Mouse (Mus musculus): Measurements from ENCODE around the gene Ctcfl.

The Ctcfl gene

DNA sequence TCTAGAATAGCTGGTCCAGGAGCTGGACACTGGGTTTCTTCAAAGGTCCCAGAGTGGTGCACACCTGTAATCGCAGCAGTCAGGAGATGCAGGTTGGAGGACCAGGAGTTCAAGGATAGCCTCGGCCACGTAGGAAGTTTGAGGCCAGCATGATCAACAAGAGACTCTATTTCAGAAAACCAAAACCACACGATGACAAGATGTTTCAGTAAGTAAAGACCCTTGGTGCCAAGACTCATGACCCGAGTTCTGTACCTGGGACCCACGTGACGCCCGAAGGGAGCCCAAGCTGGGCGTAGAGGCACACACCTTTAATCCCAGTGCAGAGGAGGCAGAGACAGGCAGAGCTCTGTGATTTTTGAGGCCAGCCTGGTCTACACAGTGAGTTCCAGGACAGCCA, 36.2 kb downstream of the Ctcfl start:
- no peak for DNase-seq (ENCODE audit: low read depth)

- DNase-seq (ENCODE audit: low read depth) = no peak
Measured at GRCm38 (mm10) chr2:173082706-173083105, 36.6 kb downstream of the Ctcfl start.

GRCm38 (mm10) chr2:173080785-173081241, 38.5 kb downstream of the Ctcfl start:
- peak; percentile 54 for DNase-seq (ENCODE audit: low read depth)

DNA sequence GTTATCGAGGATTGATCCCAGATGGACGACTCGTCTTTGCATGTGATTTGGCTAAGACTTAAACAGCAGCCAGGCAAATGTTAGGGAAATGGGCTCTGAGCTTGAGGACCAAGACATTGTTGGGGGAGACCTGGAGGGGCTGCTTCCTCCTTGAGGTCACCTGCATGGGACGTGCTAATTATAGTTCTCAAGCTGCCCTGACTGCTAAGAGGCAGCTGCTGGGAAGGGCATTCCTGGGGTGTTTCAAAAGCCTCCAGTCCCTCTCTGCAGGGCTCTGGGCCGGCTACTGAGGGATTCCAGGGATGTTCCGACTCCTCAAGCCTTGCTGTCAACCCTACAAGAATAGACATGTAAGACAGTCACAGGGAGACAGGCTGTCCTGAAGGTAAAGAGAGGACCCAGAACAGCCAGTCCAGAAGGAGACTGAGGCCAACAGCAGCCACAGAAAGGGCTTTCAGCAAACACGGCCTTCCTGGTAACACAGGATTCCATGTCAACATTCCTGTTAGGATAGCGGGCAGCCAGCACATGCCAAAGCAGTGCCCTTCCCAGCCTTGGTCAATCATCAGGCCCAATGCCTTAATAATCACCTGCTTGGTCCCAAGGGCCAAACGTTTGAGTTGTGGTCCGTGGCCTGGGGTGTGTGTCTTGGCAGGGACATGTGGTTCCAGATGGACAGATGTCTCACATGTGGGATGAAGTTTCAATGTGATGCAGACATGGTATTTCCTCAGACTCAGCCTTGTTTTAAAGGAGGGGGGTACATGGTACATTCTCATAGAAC, 39.4 kb downstream of the Ctcfl start:
- DNase-seq (ENCODE audit: low read depth) = no peak

- DNase-seq (ENCODE audit: low read depth) = no peak
Measured at GRCm38 (mm10) chr2:173076921-173077320, 42.4 kb downstream of the Ctcfl start.

- DNase-seq (ENCODE audit: low read depth) = no peak
Measured at GRCm38 (mm10) chr2:173073666-173074065, 45.7 kb downstream of the Ctcfl start.

- no peak for DNase-seq (ENCODE audit: low read depth)
Measured at GRCm38 (mm10) chr2:173072948-173073347, 46.4 kb downstream of the Ctcfl start.

DNA sequence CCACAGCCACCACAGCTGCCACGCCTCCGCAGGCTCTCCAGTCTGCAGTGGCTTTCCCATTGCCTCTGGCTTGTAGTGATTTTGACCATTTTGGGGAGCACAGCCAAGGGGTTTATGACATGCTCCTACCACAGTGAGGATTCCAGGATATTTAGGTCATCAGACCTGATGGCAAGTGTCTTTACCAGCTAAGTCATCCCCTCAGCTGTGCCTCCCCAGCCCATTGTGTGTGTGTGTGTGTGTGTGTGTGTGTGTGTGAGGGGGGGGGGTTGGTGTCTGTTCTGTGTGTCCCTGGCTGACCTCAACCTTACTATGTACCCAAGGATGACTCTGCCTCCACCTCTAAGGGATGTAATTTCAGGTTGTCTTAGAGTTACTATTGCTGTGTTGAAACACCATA, 54.5 kb downstream of the Ctcfl start:
- DNase-seq (ENCODE audit: low read depth) = no peak

DNA sequence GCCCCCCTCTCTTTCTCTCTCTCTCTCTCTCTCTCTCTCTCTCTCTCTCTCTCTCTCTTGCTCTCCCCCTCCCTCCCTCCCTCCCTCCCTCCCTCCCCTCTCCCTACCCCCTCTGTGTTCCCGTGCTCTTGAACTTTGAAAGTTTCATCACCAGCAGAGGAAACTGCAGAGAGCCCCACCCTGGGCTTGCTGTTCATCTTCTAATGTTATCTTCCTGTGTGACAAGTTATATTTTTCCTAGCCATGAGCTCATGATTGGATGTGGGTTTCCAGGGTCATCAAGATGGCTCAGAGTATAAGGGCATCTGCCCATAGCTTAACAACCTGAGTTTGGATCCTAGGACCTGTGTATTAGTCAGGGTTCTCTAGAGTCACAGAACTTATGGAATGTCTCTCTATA, 56.1 kb downstream of the Ctcfl start:
- no peak for DNase-seq (ENCODE audit: low read depth)

GRCm38 (mm10) chr2:173061443-173062351, 57.6 kb downstream of the Ctcfl start:
- DNase-seq (ENCODE audit: low read depth) = no peak

GRCm38 (mm10) chr2:173060450-173060849, 58.9 kb downstream of the Ctcfl start:
- no peak for DNase-seq (ENCODE audit: low read depth)

DNA sequence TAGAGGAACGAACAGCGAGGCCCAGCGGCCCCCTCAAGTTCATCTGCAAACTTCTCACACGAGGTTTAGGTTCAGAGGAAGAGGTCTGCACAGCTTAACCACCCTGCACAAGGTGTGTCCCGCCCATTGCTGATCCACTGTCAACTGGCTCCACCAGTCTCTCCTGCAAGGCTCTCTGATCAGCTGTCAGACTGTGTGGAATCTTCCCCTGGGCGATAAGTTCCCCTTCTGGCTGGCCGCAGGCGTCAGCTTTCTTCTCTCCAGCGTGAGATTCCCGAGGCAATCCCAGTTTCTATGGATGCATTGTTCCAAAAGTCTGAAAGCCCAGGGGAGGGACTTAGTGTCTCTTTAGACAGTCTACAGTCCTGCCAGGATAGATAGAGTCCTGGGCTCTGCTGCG, 61.1 kb downstream of the Ctcfl start:
- DNase-seq (ENCODE audit: low read depth) = no peak

DNA sequence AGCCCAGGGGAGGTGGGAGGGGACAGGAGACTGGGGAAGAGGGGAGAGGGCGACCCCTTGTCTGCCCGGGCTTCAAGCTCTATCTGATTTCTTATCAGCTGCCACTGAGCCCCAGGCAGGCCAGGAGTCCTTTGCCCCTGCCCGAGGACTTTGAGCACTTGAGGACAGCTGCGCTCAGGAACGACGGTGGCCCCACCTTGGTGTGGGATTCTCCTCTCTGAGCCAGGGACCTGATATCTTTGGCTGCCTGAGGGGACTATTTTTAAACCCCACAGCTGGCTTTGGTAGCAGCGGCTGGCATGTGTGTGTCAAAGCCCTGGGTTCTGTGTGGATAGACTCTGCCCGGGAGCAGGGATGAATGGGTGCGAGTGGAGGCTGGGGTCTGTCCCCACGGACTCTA, 61.7 kb downstream of the Ctcfl start:
- no peak for DNase-seq (ENCODE audit: low read depth)

DNA sequence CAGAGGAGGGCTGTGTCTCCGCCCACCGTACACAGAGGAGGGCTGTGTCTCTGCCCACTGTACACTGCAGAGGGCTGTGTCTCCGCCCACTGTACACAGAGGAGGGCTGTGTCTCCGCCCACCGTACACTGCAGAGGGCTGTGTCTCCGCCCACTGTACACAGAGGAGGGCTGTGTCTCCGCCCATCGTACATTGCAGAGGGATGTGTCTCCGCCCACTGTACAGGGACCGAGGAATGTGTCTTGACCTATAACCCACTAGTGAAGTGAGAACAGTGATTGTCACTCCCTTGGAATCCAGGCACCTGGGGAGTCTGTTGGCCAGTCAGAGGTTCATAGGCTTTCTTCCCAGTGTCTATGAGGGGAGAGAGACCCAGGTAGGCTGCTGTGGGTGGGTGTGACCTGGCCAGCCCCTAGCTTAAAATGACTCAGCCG, 62.4 kb downstream of the Ctcfl start:
- no peak for DNase-seq (ENCODE audit: low read depth)

- no peak for DNase-seq (ENCODE audit: low read depth)
Measured at GRCm38 (mm10) chr2:173056303-173056881, 62.9 kb downstream of the Ctcfl start.

GRCm38 (mm10) chr2:173053846-173054245, 65.5 kb downstream of the Ctcfl start:
- DNase-seq (ENCODE audit: low read depth) = no peak

DNA sequence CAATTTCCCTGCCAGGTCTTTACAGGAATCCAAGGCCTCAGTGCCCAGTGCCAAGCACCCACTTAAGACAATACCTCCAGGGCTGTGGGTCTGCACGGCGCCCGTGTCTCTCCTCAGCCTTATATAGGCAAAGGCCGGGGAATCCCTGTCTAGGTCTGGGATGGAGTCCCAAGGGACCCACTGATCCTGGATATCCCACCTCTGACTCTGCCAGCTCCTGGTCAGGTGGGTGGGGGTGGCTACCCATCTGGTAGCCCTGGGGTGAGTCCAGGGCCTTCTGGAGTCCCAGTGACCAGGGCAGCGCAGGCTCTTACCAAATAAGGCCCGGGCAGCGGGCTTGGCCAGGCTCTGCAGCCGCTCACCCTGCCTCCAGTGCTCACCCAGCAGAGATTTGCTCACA, 66.4 kb downstream of the Ctcfl start:
- DNase-seq (ENCODE audit: low read depth) = no peak

GRCm38 (mm10) chr2:173050604-173051382, 68.5 kb downstream of the Ctcfl start:
- no peak for DNase-seq (ENCODE audit: low read depth)

DNA sequence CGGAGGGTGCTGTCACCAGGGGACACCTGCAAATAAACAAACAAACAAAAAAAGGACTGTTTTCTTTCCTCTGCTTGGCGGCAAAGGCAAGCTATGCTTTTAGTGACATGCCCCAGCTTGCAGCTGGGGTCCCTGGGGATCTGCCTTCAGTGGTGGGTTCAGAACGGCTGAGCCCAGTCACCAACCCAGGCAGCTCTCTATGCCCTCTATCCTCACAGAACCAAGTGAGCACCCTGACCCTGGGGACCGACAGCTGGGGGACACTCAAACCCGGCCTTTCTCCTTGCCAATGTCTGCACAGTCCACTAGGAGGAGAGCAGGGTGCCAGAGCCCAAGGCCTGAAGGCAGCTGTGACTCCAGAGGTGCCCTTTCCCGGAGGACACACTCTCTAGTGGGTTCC, 69.5 kb downstream of the Ctcfl start:
- no peak for DNase-seq (ENCODE audit: low read depth)

DNA sequence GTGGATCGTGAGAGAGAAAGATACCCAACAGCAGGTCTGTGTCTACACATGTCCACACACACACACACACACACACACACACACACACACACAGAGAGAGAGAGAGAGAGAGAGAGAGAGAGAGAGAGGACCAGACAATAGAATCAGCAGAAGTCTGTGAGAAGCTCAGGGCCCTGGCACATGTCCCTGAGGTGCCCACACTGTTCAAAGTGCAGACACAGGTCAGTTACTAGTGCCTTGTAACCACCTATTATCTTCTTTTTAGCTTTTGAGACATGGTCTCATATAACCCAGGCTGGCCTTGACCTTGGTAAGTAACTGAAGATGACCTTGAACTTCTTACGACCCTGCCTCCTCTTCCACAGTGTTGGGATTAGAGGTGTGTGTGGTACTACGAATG, 70.1 kb downstream of the Ctcfl start:
- DNase-seq (ENCODE audit: low read depth) = no peak

- DNase-seq (ENCODE audit: low read depth) = no peak
Measured at GRCm38 (mm10) chr2:173048041-173048745, 71.1 kb downstream of the Ctcfl start.
